Mouse (Mus musculus) T-helper 1 cell (primary cell): Measurements from ENCODE around the gene Elfn2.

Experiments
- in situ Hi-C: fragments of 300-600 bp; cut with MboI, MseI; formaldehyde crosslinking; loops from one replicate; pipeline ENCODE4 v1.15.1; 2025; ENCODE audit warnings: high pct_unique_total_duplicates

Elfn2 gene

DNA sequence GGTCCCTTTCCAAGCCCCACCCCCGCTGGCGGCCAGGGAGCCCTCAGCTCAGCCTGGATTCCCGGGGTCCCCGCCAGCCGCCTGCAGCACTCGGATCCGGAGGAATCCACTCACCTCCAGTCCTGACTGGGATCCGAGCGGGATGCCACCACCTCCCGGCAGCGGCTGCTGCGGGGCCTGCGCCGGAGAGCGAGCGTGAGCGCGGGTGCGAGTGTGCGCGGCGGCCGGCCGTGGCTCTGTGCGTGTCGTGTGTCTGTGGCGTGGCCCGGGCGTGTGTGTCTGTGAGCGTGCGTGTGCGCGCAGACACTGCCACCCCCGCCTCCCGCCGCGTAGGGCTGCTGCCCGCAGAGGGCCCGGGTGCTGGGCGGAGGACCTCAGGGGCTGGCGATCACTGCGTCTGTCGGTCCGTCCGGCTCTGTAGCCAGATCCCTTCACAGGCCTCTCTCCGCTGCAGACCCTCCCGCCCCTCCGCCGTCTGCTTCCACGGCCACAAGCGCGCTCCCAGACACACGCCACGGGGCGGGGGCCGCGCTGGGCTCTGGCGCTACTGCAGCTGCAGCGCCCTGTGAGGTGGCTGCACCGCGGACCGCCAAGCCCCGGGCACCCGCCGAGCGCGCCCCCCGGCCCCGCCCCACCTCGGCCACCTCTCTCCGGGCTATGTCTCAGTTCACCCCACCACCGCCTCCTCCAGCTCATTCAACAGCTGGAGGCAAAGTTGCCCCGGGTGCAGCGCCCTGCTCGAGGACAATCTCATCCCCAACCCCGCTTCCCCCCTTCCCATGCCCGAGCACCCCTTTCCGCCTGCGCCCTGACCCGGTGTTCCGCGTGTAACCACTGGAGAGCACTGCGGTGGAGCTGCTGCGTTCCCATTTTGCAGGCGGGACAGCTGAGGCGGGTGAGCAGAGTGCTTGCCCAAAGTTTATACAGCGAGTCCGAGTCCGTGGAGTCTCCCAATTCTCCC is at the start of gene Elfn2:
Gene Elfn2, minus strand, starts transcription at position 482 of the 961 bp plus-strand sequence.
- in situ Hi-C loops = no loop called here

- in situ Hi-C loops = no loop called here
These were observed 45.1 kb upstream of the Elfn2 start for GRCm38 (mm10) chr15:78763704-78764103.

DNA sequence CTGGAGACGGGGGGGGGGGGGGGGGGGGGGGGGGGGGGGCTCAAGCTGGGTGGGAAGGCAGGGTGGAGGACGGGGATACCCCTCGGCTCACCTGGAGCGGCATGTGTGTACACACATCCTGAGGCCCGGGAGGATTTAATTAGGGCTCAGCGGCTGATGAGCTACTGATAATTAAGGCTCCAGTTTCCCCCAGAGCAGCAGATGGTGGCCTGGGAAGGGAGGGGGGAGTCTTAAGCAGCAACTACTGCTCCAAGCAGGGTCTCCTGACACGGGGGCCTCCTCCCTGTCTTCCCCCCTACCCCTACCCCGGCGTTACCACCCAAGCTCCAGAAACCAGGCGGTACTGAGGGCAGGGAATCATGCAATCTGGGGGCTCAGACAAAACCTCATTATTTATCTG is 44.6 kb upstream of the Elfn2 start:
- in situ Hi-C loops = no loop called here

GRCm38 (mm10) chr15:78761112-78761511 is 42.5 kb upstream of the Elfn2 start:
- in situ Hi-C loops = no loop called here

GRCm38 (mm10) chr15:78758132-78758531 is 39.6 kb upstream of the Elfn2 start:
- in situ Hi-C loops = no loop called here

- in situ Hi-C loops = no loop called here
These were observed 37.6 kb upstream of the Elfn2 start for GRCm38 (mm10) chr15:78755966-78756725.

GRCm38 (mm10) chr15:78755226-78755625 is 36.7 kb upstream of the Elfn2 start:
- in situ Hi-C loops = no loop called here

DNA sequence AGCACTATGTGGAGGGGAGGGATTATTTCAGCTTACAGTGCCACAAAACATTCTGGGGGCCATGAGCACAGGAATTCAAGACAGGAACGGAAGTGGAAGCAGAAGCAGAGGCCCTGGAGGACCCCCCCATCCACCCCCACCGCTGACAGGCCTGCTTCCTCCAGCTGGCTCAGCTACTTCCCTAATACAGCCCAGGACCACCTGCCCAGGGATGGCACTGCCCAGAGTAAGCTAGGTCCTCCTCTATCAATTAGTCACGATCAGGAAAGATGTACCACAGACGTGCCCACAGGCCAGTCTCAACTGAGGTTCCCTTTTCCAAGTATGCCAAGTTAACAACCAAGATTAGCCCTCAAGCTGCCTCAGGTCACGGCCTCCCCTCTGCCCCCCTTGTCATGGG is 35.6 kb upstream of the Elfn2 start:
- in situ Hi-C loops = no loop called here

DNA sequence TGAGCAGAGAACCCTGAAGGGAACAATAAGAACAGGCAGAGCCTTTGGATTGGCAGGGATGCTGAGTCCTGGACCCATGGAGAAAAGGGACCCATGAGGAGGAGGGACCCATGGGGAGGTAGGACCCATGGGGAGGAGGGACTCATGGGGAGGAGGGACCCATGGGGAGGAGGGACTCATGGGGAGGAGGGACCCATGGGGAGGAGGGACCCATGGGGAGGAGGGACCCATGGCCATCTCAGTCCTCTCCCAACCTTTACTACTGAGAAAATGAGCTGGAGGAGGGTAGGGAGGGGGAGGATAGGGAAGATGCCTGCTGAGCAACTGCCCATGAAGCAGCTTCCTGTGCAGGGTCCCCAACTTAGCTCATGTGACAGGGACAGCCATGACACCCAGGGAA is 34.4 kb upstream of the Elfn2 start:
- in situ Hi-C loops = no loop called here

DNA sequence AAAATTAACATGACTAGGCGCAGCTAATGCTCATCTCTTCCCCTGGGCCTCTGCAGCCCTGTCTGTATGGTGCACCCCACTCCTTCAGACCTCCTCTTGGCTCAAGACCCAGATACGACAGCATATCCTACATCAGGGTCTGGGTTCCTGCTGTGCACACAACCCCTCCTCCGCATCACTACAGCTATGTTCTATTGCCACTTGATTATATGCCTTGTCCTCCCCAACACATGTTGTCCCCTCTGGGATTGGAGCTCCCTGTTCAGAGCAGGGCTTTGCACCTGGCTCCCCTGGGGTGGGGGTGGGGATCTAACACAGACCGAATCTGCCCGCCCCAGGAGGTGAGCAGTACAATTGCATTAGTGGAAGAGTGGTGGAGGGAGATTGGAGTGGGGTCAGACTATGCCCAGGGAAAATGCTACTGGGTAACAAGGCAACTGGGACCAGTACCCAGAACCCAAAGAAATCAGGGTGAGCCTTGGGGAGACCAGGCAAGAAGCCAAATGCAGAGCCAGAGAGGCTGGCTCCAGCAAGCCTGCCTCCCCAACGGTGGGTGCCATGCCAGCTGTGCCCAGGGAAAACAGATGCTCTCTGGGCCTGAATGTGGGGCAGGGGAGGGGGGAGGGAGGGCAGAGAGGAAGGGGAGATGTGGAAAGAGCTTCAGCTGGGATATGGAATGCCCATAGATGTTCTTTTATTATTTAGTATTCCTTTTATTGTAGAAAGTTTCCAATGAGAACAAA is 32.2 kb upstream of the Elfn2 start:
- in situ Hi-C loops = no loop called here

GRCm38 (mm10) chr15:78749855-78750254 is 31.3 kb upstream of the Elfn2 start:
- in situ Hi-C loops = no loop called here

GRCm38 (mm10) chr15:78744206-78744605 is 25.6 kb upstream of the Elfn2 start:
- in situ Hi-C loops = loop anchor here (5.0 kb wide), 1 partner anchor 122 kb away; no protein-coding TSS in a partner anchor

GRCm38 (mm10) chr15:78742831-78743230 is 24.3 kb upstream of the Elfn2 start:
- in situ Hi-C loops = loop anchor here (5.0 kb wide), 1 partner anchor 121 kb away; no protein-coding TSS in a partner anchor

GRCm38 (mm10) chr15:78740662-78741061 is 22.1 kb upstream of the Elfn2 start:
- in situ Hi-C loops = loop anchor here (5.0 kb wide), 1 partner anchor 118 kb away; no protein-coding TSS in a partner anchor

DNA sequence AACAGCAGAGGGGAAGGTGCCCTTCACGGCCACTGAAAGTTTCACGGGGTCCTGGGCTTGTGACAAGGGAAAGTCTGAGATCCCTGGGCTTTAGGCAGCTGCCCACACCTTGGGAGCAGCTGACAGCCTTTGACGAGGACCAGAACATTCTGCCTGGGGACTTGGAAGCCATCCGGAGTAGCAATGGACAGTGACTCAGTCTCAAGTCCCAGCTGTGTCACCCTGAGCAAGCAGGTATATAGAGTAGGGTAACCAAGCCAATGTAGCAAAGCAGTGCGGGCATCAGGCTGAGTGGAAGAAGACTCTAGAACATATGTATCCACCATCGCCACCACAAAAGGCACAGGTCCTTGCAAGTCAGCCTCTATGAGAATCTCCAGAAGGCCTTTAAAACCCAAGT is 18.6 kb upstream of the Elfn2 start:
- in situ Hi-C loops = no loop called here

- in situ Hi-C loops = no loop called here
These were observed 18.1 kb upstream of the Elfn2 start for GRCm38 (mm10) chr15:78736681-78737100.

DNA sequence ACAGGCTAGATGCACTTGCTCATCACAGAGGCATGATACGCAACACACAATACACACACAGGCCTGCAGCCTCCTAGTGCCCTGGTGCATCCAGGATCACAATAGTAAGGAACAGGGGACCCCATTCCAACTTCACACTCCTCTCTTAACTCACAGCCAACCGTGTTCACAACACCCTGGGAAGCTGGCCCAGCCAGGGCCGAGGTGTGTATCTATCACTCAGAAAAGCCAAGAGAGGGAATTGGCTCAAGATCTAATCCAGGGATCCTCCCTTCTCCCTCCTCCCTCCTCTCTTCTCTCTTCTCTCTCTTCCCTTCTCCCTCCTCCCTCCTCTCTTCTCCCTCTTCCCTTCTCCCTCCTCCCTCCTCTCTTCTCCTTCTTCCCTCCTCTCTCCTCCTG is 17.6 kb upstream of the Elfn2 start:
- in situ Hi-C loops = no loop called here

DNA sequence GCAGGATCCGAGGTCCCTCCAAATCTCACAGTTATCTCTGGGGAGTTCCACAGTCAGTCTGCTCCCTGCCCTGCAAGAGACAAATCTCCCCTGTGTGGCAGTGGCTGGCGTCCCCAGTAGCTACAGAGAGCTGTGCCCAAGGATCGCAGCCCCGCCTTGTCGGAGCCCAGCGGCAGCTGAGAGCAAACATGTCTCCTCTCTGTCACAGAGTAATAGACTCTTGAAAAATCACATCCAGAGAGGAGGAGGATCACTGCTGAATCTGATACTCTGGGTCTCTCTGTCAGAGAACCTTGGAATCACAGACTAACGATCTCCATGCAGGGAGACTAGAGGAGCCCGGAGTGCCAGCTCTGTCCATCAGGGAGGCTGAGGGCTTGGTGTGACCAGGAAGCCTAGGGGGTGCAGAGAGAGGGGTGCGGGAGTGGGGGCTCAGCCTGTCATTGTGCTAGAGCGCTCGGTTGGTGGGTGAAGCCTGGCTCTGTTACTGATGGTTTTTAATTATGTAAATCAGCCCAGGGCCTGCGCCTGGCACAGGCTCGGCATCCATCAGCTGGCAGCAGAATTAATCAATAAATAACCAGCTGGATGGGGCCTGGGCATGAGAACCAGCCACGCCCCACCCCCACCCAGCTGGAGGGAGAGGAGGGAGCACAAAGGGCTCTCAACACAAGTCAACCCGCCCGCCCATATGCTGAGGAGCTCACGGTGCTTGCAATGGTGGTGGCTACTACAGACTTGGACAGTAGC is 17.0 kb upstream of the Elfn2 start:
- in situ Hi-C loops = no loop called here

DNA sequence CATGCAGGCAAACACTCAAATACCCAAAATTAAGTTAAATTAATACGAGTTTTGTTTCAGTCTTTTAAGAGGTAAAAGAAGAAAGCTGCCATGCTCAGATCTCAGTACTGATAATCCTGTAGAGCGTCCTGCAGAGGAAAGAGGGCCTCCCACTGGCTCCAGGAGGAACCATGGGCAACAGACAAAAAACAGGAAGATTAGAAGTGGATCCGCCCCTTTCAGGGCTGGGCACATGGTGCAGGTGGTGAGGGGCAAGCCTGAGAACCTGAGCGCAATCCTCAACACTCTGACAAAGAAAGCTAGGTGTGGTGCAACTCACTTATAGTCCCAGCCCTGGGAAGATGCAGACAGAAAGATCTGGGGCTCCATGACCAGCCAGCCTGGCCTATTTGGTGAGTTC is 13.3 kb upstream of the Elfn2 start:
- in situ Hi-C loops = no loop called here

- in situ Hi-C loops = no loop called here
These were observed 11.9 kb upstream of the Elfn2 start for GRCm38 (mm10) chr15:78730315-78731049.
